Mouse (Mus musculus) mature B cell (primary cell): Measurements from ENCODE around the gene Rhbg.
"Not testable (repeated sequence)": the region's sequence is repeated elsewhere in the genome, so short reads cannot be mapped to it uniquely, and the experiment has no call there.

Source experiments
- in situ Hi-C: fragments of 300-500 bp; cut with MboI; formaldehyde crosslinking; loops from 2 replicates; pipeline ENCODE4 v1.14.3; 2019

Gene Rhbg

DNA sequence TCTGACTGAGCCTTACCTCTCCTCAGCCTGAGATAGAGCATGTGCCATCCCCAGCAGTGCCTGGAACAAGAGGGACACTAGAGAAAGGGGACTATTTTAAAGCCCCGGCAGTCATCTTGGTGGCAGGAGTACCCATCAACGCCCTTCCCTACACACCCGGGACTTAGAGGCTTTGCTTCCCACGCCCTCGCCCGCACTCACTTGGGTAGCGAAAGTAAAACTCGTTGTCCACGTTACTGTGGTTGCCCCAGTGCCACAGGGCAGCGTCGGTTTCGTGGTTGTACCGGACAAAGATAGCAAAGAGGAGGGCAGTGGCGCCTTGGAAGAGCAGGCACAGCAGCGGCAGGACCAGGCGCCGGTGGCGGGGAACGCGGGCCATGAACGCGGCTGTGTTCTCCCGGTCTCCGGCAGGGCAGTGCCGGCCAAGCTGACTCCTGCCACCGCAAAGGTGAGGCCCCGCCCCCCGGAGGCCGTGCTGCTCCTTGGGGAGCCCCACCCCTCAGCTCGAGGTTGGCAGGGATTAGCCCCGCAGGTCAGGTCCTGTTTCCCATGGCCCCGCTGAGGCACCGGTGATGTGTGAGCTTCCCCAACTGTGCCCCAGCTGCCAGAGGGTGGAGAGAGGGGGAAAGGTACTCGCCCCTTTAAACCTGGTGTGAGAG lies at the start of gene Rhbg:
Rhbg (minus strand) TSS at position 442 of the 659 bp plus-strand sequence.
- in situ Hi-C loops, result no loop called here

DNA sequence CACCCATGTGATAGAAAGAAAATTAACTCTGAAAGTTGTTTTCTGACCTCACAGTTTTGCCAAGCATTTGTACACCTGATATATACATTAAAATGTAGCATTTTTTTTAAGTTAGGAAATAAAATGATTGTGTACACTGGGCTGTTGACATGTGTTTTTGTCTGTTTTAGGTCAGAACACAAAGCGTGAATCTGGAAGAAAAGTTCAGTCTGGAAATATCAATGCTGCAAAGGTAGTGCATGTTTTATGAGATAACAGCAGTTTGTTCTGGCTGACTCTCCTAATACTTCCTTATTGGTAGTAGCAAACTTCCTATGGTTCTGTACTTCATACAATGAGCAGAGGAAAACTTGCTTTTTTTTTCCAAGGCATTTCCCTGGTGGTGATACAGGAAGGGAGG lies 44.7 kb upstream of the Rhbg start:
- in situ Hi-C loops, result no loop called here

DNA sequence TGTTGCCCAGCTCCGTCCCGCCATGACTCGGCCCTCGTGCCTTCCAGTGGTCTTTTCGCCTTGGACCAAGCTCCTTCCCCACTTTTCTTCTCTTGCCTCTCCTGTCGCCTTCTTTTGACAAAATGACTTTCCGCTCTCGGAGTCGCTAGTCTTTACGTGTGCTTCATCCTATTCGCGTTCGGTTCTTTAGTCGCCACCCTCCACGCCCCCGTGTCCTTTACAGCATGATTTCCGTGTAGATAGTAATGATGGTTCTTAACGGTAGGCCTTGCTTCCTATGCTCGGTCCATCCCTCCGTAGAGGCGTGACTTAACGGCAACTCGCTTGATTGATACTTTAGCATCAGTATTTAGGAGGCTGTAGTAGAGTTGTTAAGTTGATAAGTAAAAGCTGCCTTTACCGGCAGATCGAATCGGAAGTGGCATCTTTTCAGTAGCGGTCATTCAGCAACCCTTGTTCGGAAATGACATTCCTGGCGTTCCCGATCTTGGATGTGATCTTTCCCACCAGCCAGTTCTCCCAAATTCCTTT lies 42.9 kb upstream of the Rhbg start:
- in situ Hi-C loops, result no loop called here

DNA sequence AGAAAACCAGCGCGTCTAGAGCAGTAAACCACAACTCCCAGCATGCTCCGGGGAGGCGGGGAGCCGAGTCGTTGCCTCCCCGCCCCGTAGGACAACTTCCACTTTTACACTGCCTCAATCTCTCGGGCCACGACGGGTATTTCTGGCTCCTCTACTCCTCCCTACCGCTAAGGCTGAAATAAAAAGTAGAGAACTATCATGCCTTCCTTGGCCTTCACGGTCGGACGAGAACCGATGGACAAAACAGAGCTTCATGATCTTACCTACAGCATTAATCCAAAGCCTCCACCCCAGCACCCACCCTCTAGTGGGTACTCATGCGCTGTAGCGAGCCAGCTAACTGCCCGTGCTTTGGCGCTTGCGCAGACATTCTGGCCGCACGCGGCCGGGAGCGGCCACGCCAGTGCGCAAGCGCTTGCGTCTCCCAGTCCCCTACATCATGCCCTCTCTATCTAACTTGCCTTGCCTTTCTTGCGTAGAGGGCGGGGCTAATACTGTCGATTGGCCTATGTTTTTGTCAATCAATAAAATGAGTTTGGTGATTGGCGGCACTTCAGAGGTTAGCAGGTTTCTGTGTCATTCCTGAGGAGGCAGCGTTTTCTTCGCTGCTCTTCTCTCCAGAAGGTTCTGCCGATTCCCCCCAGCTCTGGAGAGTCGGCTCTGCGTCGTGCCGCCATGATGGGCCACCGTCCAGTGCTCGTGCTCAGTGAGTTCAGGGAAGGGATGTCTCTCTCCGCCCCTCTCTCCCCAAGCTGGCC lies 42.2 kb upstream of the Rhbg start, which contains the start of the genes Tsacc and Cct3:
Tsacc (minus strand) TSS at position 439 of the 758 bp plus-strand sequence.
Cct3 (plus strand) TSS at position 556 of the 758 bp plus-strand sequence.
- in situ Hi-C loops, result no loop called here

DNA sequence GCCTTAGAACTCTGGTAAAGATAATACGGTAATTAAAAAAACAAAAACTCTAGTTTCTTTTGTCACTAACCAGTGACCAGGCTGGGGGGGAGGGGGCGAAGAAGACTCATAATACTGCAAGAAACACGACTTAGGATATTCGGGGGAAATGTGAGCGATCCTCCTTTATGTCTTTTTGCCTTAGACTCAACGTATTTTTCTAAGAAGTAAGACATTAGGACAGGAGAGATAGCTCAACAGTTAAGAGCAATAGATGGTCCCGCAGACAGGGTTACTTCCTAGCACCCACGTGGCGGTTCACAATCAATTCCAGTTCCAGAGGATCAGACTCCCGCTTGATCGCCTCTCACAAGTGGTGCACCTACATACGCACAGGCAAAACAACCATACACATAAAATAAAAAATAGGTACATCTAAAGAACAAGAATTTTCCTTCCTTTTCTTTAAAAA lies 41.6 kb upstream of the Rhbg start:
- in situ Hi-C loops, result no loop called here

DNA sequence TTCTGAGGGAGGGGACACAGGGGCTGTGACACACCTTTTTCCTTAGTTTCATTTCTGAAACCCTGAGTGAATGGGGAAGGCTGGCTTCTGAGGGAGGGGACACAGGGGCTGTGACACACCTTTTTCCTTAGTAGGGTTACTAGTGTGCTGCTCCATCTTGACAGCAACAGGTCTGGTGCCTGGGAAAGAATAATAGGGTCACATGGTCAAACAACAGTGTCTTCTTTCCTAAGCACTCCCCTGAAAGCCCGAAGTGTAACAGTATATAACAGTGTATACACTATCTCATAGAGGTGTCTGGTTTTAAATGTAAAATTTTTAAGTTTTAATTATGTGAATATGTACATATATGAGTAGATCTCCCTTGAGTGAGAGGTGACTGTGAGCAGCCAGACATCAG lies 40.8 kb upstream of the Rhbg start:
- in situ Hi-C loops, result not testable (repeated sequence)

DNA sequence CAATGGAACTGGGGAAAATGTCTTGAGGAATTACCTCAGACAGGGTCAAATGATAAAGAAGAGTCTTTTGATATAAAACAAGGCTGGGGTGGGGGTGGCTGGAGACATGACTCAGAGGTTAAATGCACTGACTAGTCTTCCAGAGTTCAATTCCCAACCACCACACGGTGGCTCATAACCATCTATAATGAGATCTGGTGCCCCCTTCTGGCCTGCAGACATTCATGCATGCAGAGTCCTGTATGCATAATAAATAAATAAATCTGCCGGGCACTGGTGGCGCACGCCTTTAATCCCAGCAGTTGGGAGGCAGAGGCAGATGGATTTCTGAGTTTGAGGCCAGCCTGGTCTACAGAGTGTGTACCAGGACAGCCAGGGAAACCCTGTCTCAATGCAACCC lies 37.5 kb upstream of the Rhbg start:
- in situ Hi-C loops, result no loop called here

DNA sequence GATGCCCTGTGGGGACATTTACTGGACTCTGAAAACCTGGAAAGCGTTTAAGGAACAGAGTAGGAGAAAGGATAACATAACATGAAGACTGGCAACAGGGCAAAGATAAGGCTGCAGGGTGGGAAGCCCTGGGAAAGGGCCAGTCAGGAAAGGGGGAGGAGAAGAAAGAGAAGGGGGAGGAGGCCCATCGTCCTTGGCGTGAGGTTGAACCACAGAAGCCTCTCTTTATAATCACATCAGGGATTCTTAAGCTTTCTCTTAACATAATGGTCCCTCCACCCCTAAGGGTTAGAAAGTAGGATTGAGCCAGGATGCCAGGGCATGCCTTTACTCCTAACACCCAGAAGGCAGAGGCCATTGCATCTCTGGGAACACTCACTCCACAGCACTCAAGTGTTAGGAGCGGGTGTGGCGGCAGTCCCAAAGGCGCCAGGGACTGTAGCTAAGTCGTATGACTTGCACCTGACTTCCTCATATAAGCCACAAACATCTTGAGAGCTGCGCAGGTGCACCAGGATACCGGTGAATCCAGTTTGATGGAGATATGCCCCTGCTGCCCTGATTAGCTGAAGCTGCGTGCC lies 33.7 kb upstream of the Rhbg start:
- in situ Hi-C loops, result not testable (repeated sequence)

DNA sequence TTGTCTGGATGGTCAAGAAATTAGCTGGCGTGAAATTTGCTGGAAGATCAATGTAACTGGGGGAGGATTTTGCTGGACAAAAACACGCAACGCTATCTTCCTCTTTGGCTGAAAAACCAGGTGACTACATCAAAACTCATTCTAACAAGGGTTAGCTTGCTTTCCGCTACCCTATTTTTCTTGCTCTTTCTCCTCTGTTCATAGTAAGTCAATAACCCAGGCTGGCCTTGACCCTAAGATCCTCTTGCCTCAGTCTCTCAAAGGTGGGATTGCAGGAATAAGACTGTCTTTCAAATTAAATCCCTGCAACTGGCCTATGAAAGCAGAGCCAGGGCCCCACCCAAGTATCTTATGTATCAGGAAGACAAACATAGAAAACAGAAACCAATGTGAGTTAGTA lies 32.6 kb upstream of the Rhbg start, which contains the start of gene Gm38392:
Gm38392 (minus strand) TSS at position 101 of the 400 bp plus-strand sequence.
- in situ Hi-C loops, result no loop called here

DNA sequence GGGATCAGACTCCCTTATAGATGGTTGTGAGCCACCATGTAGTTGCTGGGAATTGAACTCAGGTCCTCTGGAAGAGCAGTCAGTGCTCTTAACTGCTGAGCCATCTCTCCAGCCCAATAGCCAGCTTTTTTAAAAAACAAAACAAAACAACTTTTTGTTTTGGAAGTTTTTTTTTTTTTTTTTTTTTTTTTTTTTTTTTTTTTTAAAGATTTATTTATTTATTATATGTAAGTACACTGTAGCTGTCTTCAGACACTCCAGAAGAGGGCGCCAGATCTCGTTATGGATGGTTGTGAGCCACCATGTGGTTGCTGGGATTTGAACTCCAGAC lies 31.0 kb upstream of the Rhbg start:
- in situ Hi-C loops, result not testable (repeated sequence)

DNA sequence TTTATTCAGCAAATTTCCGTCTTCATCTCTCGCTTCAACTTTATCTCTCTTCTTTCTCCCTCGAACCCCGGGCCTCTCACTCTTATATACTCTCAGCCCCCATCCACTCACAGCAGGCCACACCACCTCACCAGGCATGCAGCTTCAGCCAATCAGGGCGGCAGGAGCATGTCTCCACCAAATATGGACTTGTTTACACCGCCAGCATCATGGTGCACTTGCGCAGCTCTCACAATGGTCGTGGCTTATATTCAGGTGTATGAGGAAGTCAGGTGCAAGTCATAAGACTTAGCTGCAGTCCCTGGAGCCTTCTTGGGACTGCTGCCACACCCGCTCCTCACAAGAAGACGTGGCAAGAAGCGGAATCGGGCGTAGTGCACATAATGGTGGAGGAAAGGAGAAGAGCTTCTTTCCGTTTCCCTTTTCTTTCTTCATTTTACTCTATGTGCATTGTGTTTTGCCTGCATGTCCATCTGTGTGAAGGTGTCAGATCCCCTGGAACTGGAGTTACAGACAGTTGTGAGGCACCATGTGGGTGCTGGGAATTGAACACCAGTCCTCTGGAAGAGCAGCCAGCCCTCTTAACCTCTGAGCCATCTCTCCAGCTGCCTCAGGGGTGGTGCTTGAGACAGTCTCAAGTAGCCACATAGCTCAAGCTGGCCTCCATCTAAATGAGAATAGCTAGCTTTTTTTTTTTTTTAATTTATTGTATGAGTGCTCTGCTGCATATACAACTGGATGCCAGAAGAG lies 30.5 kb upstream of the Rhbg start:
- in situ Hi-C loops, result not testable (repeated sequence)

DNA sequence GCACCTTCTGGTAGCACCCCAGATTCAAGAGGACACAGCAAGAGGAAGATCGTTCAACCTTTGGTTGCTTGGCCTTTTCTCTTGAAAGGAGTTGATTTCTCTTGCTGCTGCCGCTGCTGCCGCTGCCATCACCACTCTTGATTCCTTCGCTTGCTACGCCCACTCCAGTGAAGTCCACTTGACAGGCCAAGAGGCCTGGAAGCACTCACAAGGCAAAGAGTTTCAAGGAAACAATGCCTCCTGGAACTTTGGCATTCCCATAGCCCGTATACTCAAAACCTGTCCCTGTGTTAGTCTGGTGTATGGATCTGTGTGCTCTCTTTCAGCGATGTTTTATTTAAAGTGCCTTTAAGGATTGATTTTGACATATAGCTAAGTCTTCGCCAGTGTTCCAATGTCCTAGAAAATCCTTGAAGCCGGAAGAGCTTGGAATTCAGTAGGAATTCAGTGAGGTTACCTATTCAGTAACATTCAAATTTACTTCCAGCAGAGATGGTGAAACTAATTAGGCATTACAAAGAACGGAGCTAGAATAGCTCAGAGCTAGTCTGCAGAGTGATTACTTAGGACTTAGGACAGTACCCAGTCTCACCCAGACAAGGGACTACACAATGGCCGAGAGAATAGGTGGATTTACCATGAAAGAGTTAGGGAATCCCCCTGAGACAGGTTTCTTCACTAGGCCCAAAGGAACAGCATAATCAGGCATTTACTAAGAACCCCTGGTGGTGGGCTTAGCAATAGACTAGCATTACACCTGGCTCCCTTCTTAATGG lies 26.8 kb upstream of the Rhbg start:
- in situ Hi-C loops, result not testable (repeated sequence)

DNA sequence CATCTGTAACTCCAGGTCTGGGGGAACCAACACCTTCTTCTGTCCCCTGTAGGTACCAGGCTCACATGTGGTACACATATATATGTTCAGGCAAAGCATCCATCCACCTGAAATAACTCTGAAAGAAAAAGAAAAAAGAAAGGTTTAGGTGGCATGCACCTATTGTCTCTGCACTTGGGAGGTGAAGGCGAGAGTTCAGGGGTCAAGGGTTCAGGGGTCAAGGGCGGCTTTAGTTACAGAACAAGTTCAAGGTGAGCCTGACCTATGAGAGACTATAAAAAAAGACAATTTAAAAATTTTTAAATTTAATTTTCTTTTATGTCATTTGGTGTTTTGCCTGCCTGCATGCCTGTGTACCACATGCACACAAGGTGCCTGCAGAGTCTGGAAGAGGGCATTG lies 25.5 kb upstream of the Rhbg start:
- in situ Hi-C loops, result no loop called here

DNA sequence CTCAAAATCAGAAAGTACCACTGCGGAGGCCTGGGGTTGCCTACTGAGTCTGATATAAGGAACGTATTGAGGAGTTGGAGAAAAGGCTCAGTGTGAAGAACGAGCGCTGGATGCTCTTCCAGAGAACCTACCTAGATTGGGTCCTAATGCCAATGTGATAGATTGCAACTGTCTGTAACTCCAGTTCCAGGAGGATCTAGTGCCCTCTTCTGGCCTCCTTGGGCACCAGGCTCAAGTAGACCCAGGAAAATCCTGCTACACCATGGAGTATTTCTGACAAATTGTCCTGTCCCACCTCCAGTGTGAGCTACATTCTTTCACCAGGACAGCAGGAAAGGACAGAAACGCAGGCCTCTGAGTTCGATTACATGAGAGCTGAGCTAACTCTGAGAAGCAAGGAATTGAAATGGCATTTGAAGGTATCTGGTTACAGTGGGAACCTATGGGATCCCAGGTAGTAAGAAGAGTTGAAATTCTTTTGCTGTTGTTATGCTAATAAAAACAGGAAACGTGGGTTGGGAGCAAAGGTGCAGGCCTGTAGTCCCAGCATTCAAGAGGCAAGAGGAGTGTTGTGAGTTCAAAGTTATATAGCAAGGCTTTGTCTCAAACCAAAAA lies 22.1 kb upstream of the Rhbg start:
- in situ Hi-C loops, result no loop called here

DNA sequence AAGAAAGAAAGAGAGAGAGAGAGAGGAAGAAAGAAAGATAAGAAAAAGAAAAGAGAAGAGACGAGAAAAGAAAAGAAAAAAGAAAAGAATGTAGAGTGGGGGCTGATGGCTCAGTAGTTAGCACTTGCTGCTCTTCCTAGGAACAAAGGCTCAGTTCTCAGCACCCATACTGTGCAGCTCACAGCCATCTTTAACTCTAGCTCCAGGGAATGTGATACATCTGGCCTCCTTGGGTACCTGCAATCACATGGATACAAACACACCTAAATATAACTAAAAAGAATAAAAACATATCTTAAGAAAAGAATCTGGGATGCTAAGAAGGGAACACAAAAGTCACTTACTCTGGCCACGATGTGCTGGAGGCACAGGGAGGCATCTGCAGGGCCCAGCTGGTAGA lies 21.6 kb upstream of the Rhbg start:
- in situ Hi-C loops, result no loop called here

DNA sequence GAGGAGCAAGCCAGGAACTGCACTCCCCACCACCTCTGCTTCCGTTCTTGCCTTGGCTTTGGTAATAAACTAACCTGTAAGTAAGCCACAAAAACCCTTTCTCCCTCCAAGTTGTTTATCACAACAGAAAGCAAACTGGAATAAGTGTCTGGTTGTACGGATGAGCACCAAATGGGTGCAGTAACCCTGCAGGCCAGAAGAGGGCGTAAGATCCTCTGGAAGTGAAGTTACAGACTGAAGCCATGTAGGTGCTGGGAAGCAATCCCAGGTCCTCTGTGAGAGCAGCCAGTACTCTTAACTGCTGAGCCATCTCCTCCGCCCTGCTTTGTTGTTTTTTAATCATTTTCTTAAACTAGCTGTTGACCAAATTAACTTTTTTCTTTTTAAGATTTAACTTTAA lies 19.5 kb upstream of the Rhbg start:
- in situ Hi-C loops, result no loop called here

DNA sequence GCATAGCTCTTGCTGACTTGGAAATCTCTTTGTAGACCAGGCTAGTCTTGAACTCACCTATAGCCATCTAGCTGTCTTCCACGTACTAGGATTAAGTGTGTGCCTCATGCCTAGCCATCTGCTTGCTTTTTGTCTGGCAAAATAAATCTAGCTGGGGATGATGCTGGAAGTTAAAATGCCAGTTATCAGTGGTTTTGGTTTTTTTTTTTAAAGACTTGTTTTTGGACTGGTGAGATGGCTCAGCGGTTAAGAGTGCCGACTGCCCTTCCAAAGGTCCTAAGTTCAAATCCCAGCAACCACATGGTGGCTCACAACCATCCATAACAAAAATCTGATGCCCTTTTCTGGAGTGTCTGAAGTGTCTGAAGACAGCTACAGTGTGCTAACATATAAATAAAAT lies 17.4 kb upstream of the Rhbg start:
- in situ Hi-C loops, result no loop called here

DNA sequence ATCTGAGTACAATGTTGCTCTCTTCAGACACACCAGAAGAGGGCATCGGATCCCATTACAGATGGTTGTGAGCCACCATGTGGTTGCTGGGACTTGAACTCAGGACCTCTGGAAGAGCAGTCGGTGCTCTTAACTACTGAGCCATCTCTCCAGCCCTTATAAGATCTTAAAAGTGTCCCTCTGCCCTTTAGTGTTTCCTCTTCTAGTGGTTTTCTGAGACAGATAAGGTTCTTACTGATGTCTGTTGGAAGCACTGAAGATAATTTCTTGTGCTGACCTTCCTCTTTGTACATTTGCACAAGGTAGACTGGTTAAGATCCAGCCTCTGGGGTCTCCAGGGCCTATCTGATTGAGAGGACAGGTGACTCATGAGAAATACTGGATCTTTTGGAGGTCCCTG lies 16.8 kb upstream of the Rhbg start:
- in situ Hi-C loops, result not testable (repeated sequence)

DNA sequence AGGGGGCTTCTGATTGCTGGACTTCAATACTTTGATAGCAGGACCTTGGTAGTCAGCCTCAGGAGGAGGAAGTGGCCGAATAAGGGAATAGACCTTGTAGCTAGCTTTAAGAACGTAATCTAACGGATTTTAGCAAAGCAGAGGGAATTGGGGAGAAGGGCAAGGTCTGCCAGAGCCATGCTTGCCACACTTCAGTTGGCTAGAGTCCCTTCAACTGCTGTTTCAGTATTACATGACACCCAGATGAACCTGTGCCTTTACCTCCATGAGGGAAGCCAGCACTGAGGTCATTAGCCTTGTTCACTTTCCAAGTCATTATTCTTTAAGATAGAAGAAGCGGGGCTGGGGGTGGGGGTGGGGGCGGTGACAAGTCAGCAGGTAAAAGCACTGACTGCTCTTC lies 14.5 kb upstream of the Rhbg start:
- in situ Hi-C loops, result no loop called here

DNA sequence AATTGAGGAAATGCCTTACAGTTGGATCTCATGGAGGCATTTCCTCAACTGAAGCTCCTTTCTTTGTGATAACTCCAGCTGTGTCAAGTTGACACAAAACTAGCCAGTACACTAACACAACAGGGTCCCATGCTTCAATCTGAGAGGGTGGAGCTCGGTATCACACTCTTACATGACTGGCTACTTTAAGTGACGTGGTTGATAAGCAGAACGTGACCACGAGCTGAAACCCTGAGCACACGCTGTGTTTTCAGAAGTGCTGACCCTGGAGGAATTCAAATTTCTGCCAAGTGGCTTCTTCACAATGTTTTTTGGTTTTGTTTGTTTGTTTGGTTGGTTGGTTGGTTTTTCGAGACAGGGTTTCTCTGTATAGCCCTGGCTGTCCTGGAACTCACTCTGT lies 13.5 kb upstream of the Rhbg start:
- in situ Hi-C loops, result not testable (repeated sequence)

DNA sequence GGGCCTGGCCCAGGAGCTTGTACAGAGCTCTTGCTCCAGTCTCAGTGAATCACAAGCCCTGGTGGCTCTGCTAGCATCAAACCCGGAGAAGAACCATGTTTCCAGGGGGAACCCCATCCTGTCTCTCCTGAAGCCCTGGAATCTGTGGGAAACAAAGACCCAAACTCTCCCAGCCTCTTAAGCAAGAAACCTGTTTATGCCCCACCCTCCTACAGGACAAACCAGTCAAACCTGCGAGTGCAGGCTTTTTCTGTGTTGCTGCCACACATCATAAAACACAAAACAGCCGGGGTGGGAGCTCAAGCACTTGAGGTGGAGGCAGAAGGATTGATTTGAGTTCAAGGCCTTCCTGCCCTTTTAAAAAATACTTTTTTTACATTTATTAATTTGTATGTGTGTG lies 7.8 kb upstream of the Rhbg start:
- in situ Hi-C loops, result no loop called here
